Mouse (Mus musculus): Measurements from ENCODE around the gene 2610318N02Rik.
"Not testable (repeated sequence)": the region's sequence is repeated elsewhere in the genome, so short reads cannot be mapped to it uniquely, and the experiment has no call there.

2610318N02Rik gene

GRCm38 (mm10) chr16:17124871-17125520 is at the start of gene 2610318N02Rik:
TSS of gene 2610318N02Rik (minus strand) at chr16:17125167.
- Histone ChIP-seq H3K9me3 (ENCODE audit: low read length) (no peaks in the 10 kb centered on the region), H3K4me1 (replicated peaks; ENCODE audit: low read depth, low read length) (peaks cover 50% of the 10 kb centered on the region), H3K4me3 (replicated peaks; ENCODE audit: low read length) (peak within 1 kb of the TSS; percentile 85), H3K36me3 (ENCODE audit: insufficient read depth, low read length) (peaks cover 42% of the 10 kb centered on the region), H3K27me3 (ENCODE audit: insufficient read depth, low read length) (no peaks in the 10 kb centered on the region)
- TF ChIP-seq POU5F1 (IDR thresholded peaks at IDR 0.05; ENCODE audit: borderline replicate concordance, low read length) (no peak), NANOG (IDR thresholded peaks at IDR 0.05; ENCODE audit: borderline replicate concordance, low read length) (no peak), CTCF (conservative IDR thresholded peaks at IDR 0.05; ENCODE audit: low read length) (no peak)

DNA sequence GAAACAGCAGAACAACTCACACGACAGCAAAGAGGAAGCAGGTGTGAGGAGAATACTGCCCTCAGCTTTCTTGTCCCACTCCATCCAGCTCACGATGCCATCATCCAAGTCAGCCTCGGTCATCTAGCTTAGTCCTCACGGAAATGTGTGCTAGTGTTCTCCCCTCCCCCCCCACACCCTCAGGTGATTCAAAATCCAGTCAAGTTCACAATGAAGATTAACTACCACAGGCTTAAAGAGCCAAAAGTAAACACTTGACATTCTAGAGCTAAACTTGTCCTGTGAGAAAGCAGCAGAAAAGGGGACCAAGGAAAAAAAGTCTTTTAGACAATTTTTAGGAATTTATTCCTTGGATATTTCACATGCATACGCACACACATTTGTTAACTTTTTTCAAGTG is 43.1 kb upstream of the 2610318N02Rik start:
- H3K9me3 ChIP-seq (ENCODE audit: low read length) = no peaks in the 10 kb centered on the region
- H3K36me3 ChIP-seq (ENCODE audit: insufficient read depth, low read length) = peaks cover 94% of the 10 kb centered on the region
- H3K27me3 ChIP-seq (ENCODE audit: insufficient read depth, low read length) = no peaks in the 10 kb centered on the region
- peaks cover 39% of the 10 kb centered on the region for H3K4me1 ChIP-seq (replicated peaks; ENCODE audit: low read depth, low read length)
- TF ChIP-seq NANOG (IDR thresholded peaks at IDR 0.05; ENCODE audit: borderline replicate concordance, low read length) = no peak
- TF ChIP-seq CTCF (conservative IDR thresholded peaks at IDR 0.05; ENCODE audit: low read length) = no peak
- no peak for TF ChIP-seq POU5F1 (IDR thresholded peaks at IDR 0.05; ENCODE audit: borderline replicate concordance, low read length)
- no peak overlapping the region for H3K4me3 ChIP-seq (replicated peaks; ENCODE audit: low read length)

DNA sequence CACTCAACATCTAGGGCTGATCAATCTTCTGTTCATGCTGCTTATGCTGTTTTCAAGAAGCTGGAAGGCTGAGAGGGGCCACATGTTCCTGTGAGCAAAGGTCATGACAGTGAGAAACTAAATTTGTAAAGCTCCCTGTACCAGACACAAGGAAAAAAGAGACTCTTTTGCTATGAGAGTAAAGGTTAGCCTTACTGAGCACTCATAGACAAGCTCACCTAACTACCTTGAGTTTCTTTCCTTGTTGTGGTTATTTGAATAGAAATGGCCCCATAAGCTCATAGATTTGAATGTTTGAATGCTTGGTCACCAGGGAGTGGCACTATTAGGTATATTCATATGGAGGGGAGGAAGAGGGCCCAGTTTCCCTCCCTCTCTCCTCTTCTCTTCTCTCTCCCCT is 42.2 kb upstream of the 2610318N02Rik start:
- Histone ChIP-seq H3K36me3 (ENCODE audit: insufficient read depth, low read length) (peaks cover 94% of the 10 kb centered on the region), H3K9me3 (ENCODE audit: low read length) (no peaks in the 10 kb centered on the region), H3K4me3 (replicated peaks; ENCODE audit: low read length) (no peak overlapping the region), H3K4me1 (replicated peaks; ENCODE audit: low read depth, low read length) (peaks cover 38% of the 10 kb centered on the region), H3K27me3 (ENCODE audit: insufficient read depth, low read length) (no peaks in the 10 kb centered on the region)
- TF ChIP-seq CTCF (conservative IDR thresholded peaks at IDR 0.05; ENCODE audit: low read length) = no peak

- Histone ChIP-seq H3K36me3 (ENCODE audit: insufficient read depth, low read length) (peaks cover 95% of the 10 kb centered on the region), H3K4me1 (replicated peaks; ENCODE audit: low read depth, low read length) (peaks cover 34% of the 10 kb centered on the region)
- H3K9me3 ChIP-seq (ENCODE audit: low read length); H3K4me3 ChIP-seq (replicated peaks; ENCODE audit: low read length); H3K27me3 ChIP-seq (ENCODE audit: insufficient read depth, low read length): not testable (repeated sequence)
These were observed 40.5 kb upstream of the 2610318N02Rik start for GRCm38 (mm10) chr16:17165478-17165877.

GRCm38 (mm10) chr16:17154346-17154745 is 29.4 kb upstream of the 2610318N02Rik start:
- Histone ChIP-seq H3K27me3 (ENCODE audit: insufficient read depth, low read length) (no peaks in the 10 kb centered on the region), H3K4me3 (replicated peaks; ENCODE audit: low read length) (no peak overlapping the region), H3K36me3 (ENCODE audit: insufficient read depth, low read length) (peaks cover 93% of the 10 kb centered on the region), H3K9me3 (ENCODE audit: low read length) (no peaks in the 10 kb centered on the region), H3K4me1 (replicated peaks; ENCODE audit: low read depth, low read length) (peaks cover 42% of the 10 kb centered on the region)
- TF ChIP-seq CTCF (conservative IDR thresholded peaks at IDR 0.05; ENCODE audit: low read length) (no peak), NANOG (IDR thresholded peaks at IDR 0.05; ENCODE audit: borderline replicate concordance, low read length) (no peak), POU5F1 (IDR thresholded peaks at IDR 0.05; ENCODE audit: borderline replicate concordance, low read length) (no peak)

DNA sequence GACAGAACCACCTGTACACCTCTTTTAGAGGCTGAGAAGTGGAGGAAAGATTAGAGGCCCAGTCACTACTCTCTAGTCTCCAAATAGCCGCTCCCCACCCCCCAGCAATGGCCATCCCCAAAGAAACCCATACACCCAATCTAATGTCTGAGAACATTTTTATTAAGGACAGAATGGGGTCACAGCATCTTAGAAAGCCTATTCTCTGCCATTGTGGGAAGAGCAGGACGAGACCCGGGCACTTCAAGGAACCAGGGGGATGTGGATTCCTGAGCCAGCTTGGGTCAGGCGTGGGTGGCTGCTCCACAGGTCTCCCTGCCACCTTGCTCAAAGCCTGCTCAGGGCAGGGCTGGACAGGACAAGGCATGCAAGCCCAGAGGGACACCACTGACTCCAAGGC is 26.9 kb upstream of the 2610318N02Rik start:
- no peak overlapping the region for H3K4me3 ChIP-seq (replicated peaks; ENCODE audit: low read length)
- TF ChIP-seq POU5F1 (IDR thresholded peaks at IDR 0.05; ENCODE audit: borderline replicate concordance, low read length) (no peak), CTCF (conservative IDR thresholded peaks at IDR 0.05; ENCODE audit: low read length) (no peak), NANOG (IDR thresholded peaks at IDR 0.05; ENCODE audit: borderline replicate concordance, low read length) (no peak)
- peaks cover 78% of the 10 kb centered on the region for H3K36me3 ChIP-seq (ENCODE audit: insufficient read depth, low read length)
- H3K27me3 ChIP-seq (ENCODE audit: insufficient read depth, low read length) = no peaks in the 10 kb centered on the region
- H3K9me3 ChIP-seq (ENCODE audit: low read length) = no peaks in the 10 kb centered on the region
- peaks cover 52% of the 10 kb centered on the region for H3K4me1 ChIP-seq (replicated peaks; ENCODE audit: low read depth, low read length)

DNA sequence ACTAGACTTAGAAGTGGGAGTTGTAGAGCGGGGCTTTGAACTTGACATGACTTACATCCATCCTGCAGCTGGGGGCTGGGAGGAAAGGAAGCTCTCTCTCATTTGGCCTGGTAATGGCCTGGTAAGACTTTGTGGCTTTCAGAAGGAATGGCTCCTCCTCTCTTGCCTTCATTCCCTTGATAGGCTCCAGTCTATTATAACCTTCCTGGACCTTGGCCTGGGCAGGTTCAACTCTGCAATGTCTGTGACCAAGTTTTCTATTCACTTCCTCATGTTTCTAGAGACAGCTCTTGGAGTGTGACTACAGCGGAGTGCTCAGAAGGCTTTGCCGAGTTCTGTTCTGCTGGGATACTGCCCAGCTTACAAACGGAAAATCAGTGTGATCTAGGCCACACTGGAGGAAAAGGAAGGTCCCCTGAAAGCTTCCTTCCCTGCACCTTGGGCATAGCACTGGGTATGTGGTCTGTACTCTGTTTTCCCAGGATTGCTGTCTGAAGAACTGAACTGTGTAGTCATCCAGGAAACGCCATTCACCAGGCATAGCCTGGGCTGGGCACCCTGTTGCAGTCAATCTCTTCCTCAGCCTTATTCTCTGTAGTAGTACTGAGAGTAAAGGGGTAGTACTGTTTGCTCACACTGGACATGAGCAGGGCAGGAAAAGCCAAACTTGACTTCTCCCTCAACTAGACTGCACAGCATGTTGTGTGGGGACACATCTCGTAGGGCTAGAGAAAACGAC is 25.7 kb upstream of the 2610318N02Rik start:
- Histone ChIP-seq H3K9me3 (ENCODE audit: low read length) (no peaks in the 10 kb centered on the region), H3K36me3 (ENCODE audit: insufficient read depth, low read length) (peaks cover 67% of the 10 kb centered on the region), H3K4me1 (replicated peaks; ENCODE audit: low read depth, low read length) (peaks cover 45% of the 10 kb centered on the region), H3K4me3 (replicated peaks; ENCODE audit: low read length) (no peak overlapping the region), H3K27me3 (ENCODE audit: insufficient read depth, low read length) (no peaks in the 10 kb centered on the region)
- TF ChIP-seq POU5F1 (IDR thresholded peaks at IDR 0.05; ENCODE audit: borderline replicate concordance, low read length) = no peak

DNA sequence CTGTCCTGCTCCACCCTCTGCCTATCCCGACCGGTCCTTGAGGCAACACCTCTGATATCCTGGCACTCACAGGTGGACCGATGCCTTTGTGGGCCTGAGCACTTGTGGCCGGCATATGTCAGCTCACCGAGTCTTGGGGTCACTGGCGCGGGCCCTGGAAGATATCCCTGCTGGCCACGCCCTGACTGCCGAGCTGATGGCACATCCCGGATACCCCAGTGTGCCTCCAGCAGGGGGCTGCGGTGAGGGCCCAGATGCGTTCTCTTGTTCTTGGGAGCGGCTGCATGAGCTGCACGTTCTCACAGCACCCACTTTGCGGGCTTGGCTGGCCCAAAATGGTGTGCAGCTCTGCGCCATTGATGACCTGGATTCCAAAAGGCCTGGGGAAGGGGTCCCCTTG is 23.1 kb upstream of the 2610318N02Rik start:
- TF ChIP-seq NANOG (IDR thresholded peaks at IDR 0.05; ENCODE audit: borderline replicate concordance, low read length) = no peak
- no peak for TF ChIP-seq POU5F1 (IDR thresholded peaks at IDR 0.05; ENCODE audit: borderline replicate concordance, low read length)
- TF ChIP-seq CTCF (conservative IDR thresholded peaks at IDR 0.05; ENCODE audit: low read length) = peak; percentile 17
- Histone ChIP-seq H3K9me3 (ENCODE audit: low read length) (no peaks in the 10 kb centered on the region), H3K4me1 (replicated peaks; ENCODE audit: low read depth, low read length) (peaks cover 55% of the 10 kb centered on the region), H3K4me3 (replicated peaks; ENCODE audit: low read length) (peak overlapping the region; percentile 93), H3K27me3 (ENCODE audit: insufficient read depth, low read length) (no peaks in the 10 kb centered on the region), H3K36me3 (ENCODE audit: insufficient read depth, low read length) (peaks cover 42% of the 10 kb centered on the region)

DNA sequence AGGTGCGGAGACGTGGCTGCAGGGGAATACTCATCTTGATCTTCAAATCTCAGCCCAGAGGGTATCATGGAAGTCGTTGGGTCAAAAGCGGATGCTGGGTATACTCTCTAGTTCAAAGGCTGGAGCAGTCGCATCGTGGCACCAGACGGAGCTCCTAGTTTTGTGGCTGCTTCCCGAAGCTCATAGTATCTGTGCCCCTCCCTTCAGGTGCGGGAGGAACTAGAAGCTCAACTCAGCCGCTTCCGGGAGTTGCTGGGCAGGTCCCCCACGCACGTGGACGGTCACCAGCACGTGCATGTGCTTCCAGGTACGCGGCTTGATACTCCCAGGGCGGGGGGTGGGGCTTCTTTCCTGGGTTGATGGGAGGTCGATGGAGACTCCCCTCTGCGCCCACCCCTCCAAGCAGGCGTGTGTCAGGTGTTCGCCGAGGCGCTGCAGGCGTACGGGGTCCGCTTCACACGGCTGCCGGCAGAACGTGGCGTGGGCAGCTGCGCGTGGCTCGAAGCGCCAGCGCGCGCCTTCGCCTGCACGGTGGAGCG is 22.5 kb upstream of the 2610318N02Rik start:
- Histone ChIP-seq H3K36me3 (ENCODE audit: insufficient read depth, low read length) (peaks cover 36% of the 10 kb centered on the region), H3K4me1 (replicated peaks; ENCODE audit: low read depth, low read length) (peaks cover 53% of the 10 kb centered on the region), H3K4me3 (replicated peaks; ENCODE audit: low read length) (peak overlapping the region; percentile 93), H3K27me3 (ENCODE audit: insufficient read depth, low read length) (no peaks in the 10 kb centered on the region), H3K9me3 (ENCODE audit: low read length) (no peaks in the 10 kb centered on the region)
- TF ChIP-seq POU5F1 (IDR thresholded peaks at IDR 0.05; ENCODE audit: borderline replicate concordance, low read length) (no peak), NANOG (IDR thresholded peaks at IDR 0.05; ENCODE audit: borderline replicate concordance, low read length) (no peak), CTCF (conservative IDR thresholded peaks at IDR 0.05; ENCODE audit: low read length) (no peak)

All from E14TG2a.4 (cell line).